ENCODE assay signal across 8 mouse cellular contexts in the genomic region with DNA sequence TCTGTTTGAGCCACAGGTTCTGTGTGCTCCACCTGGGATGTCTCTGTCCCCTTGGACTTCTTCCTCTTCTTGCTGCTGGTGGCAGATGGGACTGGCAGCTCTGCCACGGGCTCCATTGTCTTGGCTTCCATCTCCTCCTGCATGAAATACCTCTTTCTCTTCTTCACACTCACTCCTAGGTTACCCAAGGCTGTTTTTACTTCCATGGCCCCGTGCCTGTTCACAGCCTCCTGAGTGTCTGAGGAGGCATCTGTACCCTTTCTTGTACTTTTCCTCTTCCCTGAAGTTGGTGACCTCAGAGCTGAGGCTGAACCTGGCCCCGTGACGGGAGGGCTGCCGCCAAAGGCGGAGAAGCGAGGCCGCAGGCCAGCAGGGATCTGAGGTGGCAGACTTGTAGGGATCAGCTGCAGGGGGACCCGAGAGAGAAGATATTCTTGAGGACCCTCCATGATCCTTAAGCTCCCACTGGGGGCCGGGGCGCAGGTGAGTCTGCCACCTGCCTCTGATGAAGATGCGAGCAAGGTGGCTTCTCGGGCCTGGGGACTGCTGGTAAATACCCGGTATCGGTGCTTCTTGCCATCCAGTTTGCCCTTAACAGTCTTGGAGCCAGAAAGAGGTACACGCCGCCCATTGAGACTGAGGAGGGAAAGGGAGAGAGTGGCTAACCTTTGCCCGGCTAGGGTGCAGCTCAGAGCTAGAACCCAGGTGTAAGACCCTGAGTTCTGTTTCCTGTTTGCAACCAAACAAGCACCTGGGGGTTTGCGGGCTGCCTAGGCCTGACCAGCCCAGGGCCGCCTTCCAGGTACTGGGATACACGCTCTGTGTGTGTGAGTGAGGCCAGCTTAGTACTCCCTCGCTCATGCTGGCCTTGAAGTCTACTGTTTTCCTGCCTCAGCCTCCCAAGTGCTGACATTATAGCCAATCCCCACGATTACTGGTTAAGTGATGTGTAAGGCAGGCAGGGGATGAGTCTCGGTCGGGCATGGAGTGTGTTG. TPM values are rescaled to one million over a fixed set of nuclear protein-coding genes. Genes with fewer than 3 reads are reported as not detected.
DNase-seq lines count a peak whose midpoint lies in the region; ATAC-seq and TF ChIP-seq lines count a peak whose summit lies in the region.

No protein-coding gene starts in this region.

- no peaks in the 10 kb centered on the region for H3K27me3 ChIP-seq in hindbrain, embryonic 14.5 days (ENCODE audit: control insufficient read depth, insufficient read depth, low read length)
- no peaks in the 10 kb centered on the region for H3K27me3 ChIP-seq in midbrain, embryonic 11.5 days (ENCODE audit: control insufficient read depth, insufficient read depth, low read length)
- H3K27me3 ChIP-seq in thymus, adult 2 months (ENCODE audit: control insufficient read depth, insufficient read depth, low read length) = no peaks in the 10 kb centered on the region; the same call in 1 of the 2 replicates

- peak overlapping the region; percentile 85 for H3K4me2 ChIP-seq in hindbrain, embryonic 14.5 days (replicated peaks)
- peak overlapping the region; percentile 83; the same call in 1 of the 2 replicates for H3K4me2 ChIP-seq in midbrain, embryonic 11.5 days

- H3K9me3 ChIP-seq in ES-E14 (ENCODE audit: control insufficient read depth, insufficient read depth, low read depth, low read length) = no peaks in the 10 kb centered on the region
- no peaks in the 10 kb centered on the region for H3K9me3 ChIP-seq in hindbrain, embryonic 14.5 days (ENCODE audit: control insufficient read depth, low read length)
- no peaks in the 10 kb centered on the region for H3K9me3 ChIP-seq in midbrain, embryonic 11.5 days (ENCODE audit: control insufficient read depth, low read length)

- H3K27ac ChIP-seq in ES-E14 (ENCODE audit: insufficient read depth, low read depth, low read length, poor library complexity, severe bottlenecking) = no peak overlapping the region
- no peak overlapping the region for H3K27ac ChIP-seq in hindbrain, embryonic 14.5 days
- no peak overlapping the region for H3K27ac ChIP-seq in midbrain, embryonic 11.5 days (ENCODE audit: low read depth, low read length)
- H3K27ac ChIP-seq in thymus, adult 2 months (ENCODE audit: control insufficient read depth, insufficient read depth, low read length) = no peak overlapping the region

- intact Hi-C loops in heart, postnatal 25 days (cut with DNase I) = no loop called here

- no peak for TF ChIP-seq POLR2A in thymus, adult 2 months (IDR thresholded peaks at IDR 0.05; ENCODE audit: control insufficient read depth, extremely low read depth, insufficient read depth, low read length, poor library complexity)

- H3K9ac ChIP-seq in ES-E14 (ENCODE audit: insufficient read depth, low read depth, low read length, poor library complexity, severe bottlenecking) = peak overlapping the region; percentile 85
- 0 out of 2 replicates have a peak overlapping the region, but pooled peaks have one; percentile 72 for H3K9ac ChIP-seq in hindbrain, embryonic 14.5 days
- H3K9ac ChIP-seq in midbrain, embryonic 11.5 days (ENCODE audit: low read length) = peak overlapping the region; percentile 70; the same call in 1 of the 2 replicates

- H3K4me3 ChIP-seq in ES-E14 (ENCODE audit: insufficient read depth in 1 of 2, low read depth in 1 of 2, low read length in 2 of 2, poor library complexity in 1 of 2, severe bottlenecking in 1 of 2) = peak overlapping the region; percentile 80 to 95; a peak in 3 of 4 replicates
- peak overlapping the region; percentile 72; the same call in 1 of the 2 replicates for H3K4me3 ChIP-seq in hindbrain, embryonic 14.5 days (replicated peaks; ENCODE audit: low read length)
- H3K4me3 ChIP-seq in midbrain, embryonic 11.5 days (ENCODE audit: low read depth, low read length) = peak overlapping the region; percentile 70; the same call in 1 of the 2 replicates
- H3K4me3 ChIP-seq in thymus, adult 2 months (ENCODE audit: control insufficient read depth, insufficient read depth, low read length) = no peak overlapping the region

- ATAC-seq in hindbrain, embryonic 14.5 days (ENCODE audit: low FRiP score) = no peak
- no peak for ATAC-seq in midbrain, embryonic 11.5 days (ENCODE audit: low FRiP score)

- DNase-seq in heart, adult 11 months = peak; percentile 93
- no peak for DNase-seq in heart, postnatal 25 days (ENCODE audit: low spot score)
- DNase-seq in ES-E14 (ENCODE audit: low read depth, low spot score) = no peak
- no peak for DNase-seq in hindbrain, embryonic 14.5 days (ENCODE audit: low spot score)
- DNase-seq in midbrain, embryonic 11.5 days (ENCODE audit: low spot score, missing footprints) = no peak
- no peak for DNase-seq in embryo, embryonic 10 days (ENCODE audit: low spot score)
- no peak for DNase-seq in embryo, embryonic 10.5 days (ENCODE audit: low spot score)
- DNase-seq in thymus, adult 2 months = no peak

- peaks cover 0 to 15% of the 10 kb centered on the region in 2 experiments; a peak in 2 of 4 replicates for H3K4me1 ChIP-seq in ES-E14 (ENCODE audit: control insufficient read depth in 2 of 2, insufficient read depth in 2 of 2, low read length in 2 of 2, poor library complexity in 1 of 2)
- H3K4me1 ChIP-seq in hindbrain, embryonic 14.5 days (replicated peaks; ENCODE audit: control insufficient read depth, insufficient read depth, low read length) = peaks cover 20% of the 10 kb centered on the region; the same call in 1 of the 2 replicates
- peaks cover 25% of the 10 kb centered on the region for H3K4me1 ChIP-seq in midbrain, embryonic 11.5 days (ENCODE audit: control insufficient read depth, insufficient read depth, low read length)
- H3K4me1 ChIP-seq in thymus, adult 2 months (replicated peaks; ENCODE audit: control insufficient read depth, insufficient read depth, low read length) = peaks cover 22% of the 10 kb centered on the region

- in situ Hi-C loops in ES-E14 (cut with MboI; ENCODE audit: low sequenced_read_pairs in 2 of 2, unreplicated experiment in 2 of 2) = no loop called here

- 93% methylated on average over 25 of the region's 25 CpGs for WGBS in hindbrain, embryonic 14.5 days
- 92% methylated on average over 25 of the region's 25 CpGs for WGBS in midbrain, embryonic 11.5 days
- WGBS in thymus, adult 2 months = 93% methylated on average over 25 of the region's 25 CpGs

- peaks cover 29% of the 10 kb centered on the region for H3K36me3 ChIP-seq in ES-E14 (ENCODE audit: control insufficient read depth, insufficient read depth, low read length, poor library complexity, severe bottlenecking)
- peaks cover 34% of the 10 kb centered on the region for H3K36me3 ChIP-seq in hindbrain, embryonic 14.5 days (replicated peaks; ENCODE audit: control insufficient read depth, insufficient read depth)
- peaks cover 15% of the 10 kb centered on the region for H3K36me3 ChIP-seq in midbrain, embryonic 11.5 days (ENCODE audit: control insufficient read depth, insufficient read depth, low read length)
- no peaks in the 10 kb centered on the region for H3K36me3 ChIP-seq in thymus, adult 2 months (ENCODE audit: control insufficient read depth, insufficient read depth, low read length)

- no peak for TF ChIP-seq CTCF in thymus, adult 2 months (IDR thresholded peaks at IDR 0.05; ENCODE audit: borderline replicate concordance, control insufficient read depth, extremely low read depth, insufficient read depth, low read length, poor library complexity)

TF ChIP-seq in ES-E14, 5 proteins besides CTCF, POLR2A, EP300 and RAD21:
- TF ChIP-seq ZC3H11A (IDR thresholded peaks at IDR 0.05; ENCODE audit: borderline replicate concordance, low read depth, low read length) = no peak
- no peak for TF ChIP-seq MAFK (IDR thresholded peaks at IDR 0.05; ENCODE audit: insufficient read depth, low read depth, low read length)
- TF ChIP-seq HCFC1 (IDR thresholded peaks at IDR 0.05; ENCODE audit: borderline replicate concordance, insufficient read depth, low read length) = no peak
- TF ChIP-seq ZNF384 (IDR thresholded peaks at IDR 0.05; ENCODE audit: low read depth, low read length) = no peak
- no peak for TF ChIP-seq CHD2 (IDR thresholded peaks at IDR 0.05; ENCODE audit: low read depth, low read length)

RNA-seq across cellular contexts. Expression of a gene that starts 1.6 kb away (rescaled TPM):
- total RNA-seq in heart, postnatal 25 days (2021) = 1 to 10 TPM; 9.1 to 9.7 TPM
- 18.3 and 26.7 TPM in 2 replicates for total RNA-seq in ES-E14 (2012; rRNA removed)
- polyA plus RNA-seq in hindbrain, embryonic 14.5 days (2014; fragmentation: Nextera tagmentation; extraction: Ambion mirVana) = 17.0 TPM in 2 replicates
- 15.1 and 15.4 TPM in 2 replicates for polyA plus RNA-seq in midbrain, embryonic 11.5 days (2014; fragmentation: Nextera tagmentation; extraction: Ambion mirVana)
- 7.5 and 8.0 TPM in 2 replicates for polyA plus RNA-seq in thymus, adult 2 months (2012; rRNA removed)

RNA-seq across cellular contexts. Expression of a gene that starts 1.9 kb away (rescaled TPM):
- 10 to 100 TPM; 36.5 to 40.5 TPM for total RNA-seq in heart, postnatal 25 days (2021)
- 5.3 and 7.4 TPM in 2 replicates for total RNA-seq in ES-E14 (2012; rRNA removed)
- 2.4 and 2.6 TPM in 2 replicates for polyA plus RNA-seq in hindbrain, embryonic 14.5 days (2014; fragmentation: Nextera tagmentation; extraction: Ambion mirVana)
- 3.0 and 3.2 TPM in 2 replicates for polyA plus RNA-seq in midbrain, embryonic 11.5 days (2014; fragmentation: Nextera tagmentation; extraction: Ambion mirVana)
- 13.6 and 14.2 TPM in 2 replicates for polyA plus RNA-seq in thymus, adult 2 months (2012; rRNA removed)

RNA-seq across cellular contexts. Expression of a gene that starts 13.1 kb away (rescaled TPM):
- 10 to 100 TPM; 40.7 to 45.1 TPM for total RNA-seq in heart, postnatal 25 days (2021)
- 48.0 and 53.2 TPM in 2 replicates for total RNA-seq in ES-E14 (2012; rRNA removed)
- polyA plus RNA-seq in hindbrain, embryonic 14.5 days (2014; fragmentation: Nextera tagmentation; extraction: Ambion mirVana) = 82.6 and 86.1 TPM in 2 replicates
- 111 and 118 TPM in 2 replicates for polyA plus RNA-seq in midbrain, embryonic 11.5 days (2014; fragmentation: Nextera tagmentation; extraction: Ambion mirVana)
- 62.3 and 63.6 TPM in 2 replicates for polyA plus RNA-seq in thymus, adult 2 months (2012; rRNA removed)

RNA-seq across cellular contexts. Expression of a gene that starts 24.1 kb away (rescaled TPM):
- total RNA-seq in heart, postnatal 25 days (2021) = 10 to 100 TPM; 10.8 to 12.6 TPM
- 38.8 and 62.6 TPM in 2 replicates for total RNA-seq in ES-E14 (2012; rRNA removed)
- polyA plus RNA-seq in hindbrain, embryonic 14.5 days (2014; fragmentation: Nextera tagmentation; extraction: Ambion mirVana) = 15.6 and 16.5 TPM in 2 replicates
- 10.3 and 10.9 TPM in 2 replicates for polyA plus RNA-seq in midbrain, embryonic 11.5 days (2014; fragmentation: Nextera tagmentation; extraction: Ambion mirVana)
- 134 and 137 TPM in 2 replicates for polyA plus RNA-seq in thymus, adult 2 months (2012; rRNA removed)

RNA-seq across cellular contexts. Expression of a gene that starts 46.2 kb away (rescaled TPM):
- total RNA-seq in heart, postnatal 25 days (2021) = under 1 TPM; 0.23 to 0.31 TPM
- total RNA-seq in ES-E14 (2012; rRNA removed) = 10.1 and 19.5 TPM in 2 replicates
- 0.78 and 1.1 TPM in 2 replicates for polyA plus RNA-seq in hindbrain, embryonic 14.5 days (2014; fragmentation: Nextera tagmentation; extraction: Ambion mirVana)
- polyA plus RNA-seq in midbrain, embryonic 11.5 days (2014; fragmentation: Nextera tagmentation; extraction: Ambion mirVana) = 0.37 and 1.4 TPM in 2 replicates
- 73.1 and 87.0 TPM in 2 replicates for polyA plus RNA-seq in thymus, adult 2 months (2012; rRNA removed)
